In the genomic region with DNA sequence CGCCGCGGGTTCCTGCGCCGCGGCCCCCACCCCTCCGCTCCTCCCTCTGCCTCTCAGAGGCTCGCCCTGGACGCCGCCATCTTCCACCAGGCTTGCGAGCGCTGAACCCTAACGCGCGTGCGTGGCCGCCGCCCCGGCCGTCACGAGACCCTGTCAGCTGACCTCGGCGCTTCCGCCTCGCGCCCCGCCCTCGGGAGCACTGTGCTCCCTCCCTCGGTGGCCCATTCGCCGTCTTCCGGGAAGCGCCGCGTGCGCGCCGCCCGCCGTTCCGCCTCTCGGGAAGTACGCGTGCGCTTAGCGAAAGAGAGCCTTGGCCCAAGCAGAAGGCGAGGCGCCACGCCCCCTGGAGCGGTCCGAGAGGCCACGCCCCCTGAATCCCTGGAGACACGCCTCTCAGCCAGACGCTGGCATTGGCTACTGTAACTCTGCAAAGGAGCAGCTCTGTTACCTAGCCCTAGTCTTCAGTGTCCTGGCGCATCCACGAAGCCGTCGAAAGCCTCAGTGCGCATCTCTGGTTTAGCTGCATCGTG, we compare ENCODE assay signal across 8 mouse cellular contexts. TPM values are rescaled to one million over a fixed set of nuclear protein-coding genes. Genes with fewer than 3 reads are reported as not detected.
DNase-seq lines count a peak whose midpoint lies in the region; ATAC-seq and TF ChIP-seq lines count a peak whose summit lies in the region.

TSS of gene Dnajc13 (minus strand) at position 108 of the 530 bp plus-strand sequence.

- H3K36me3 ChIP-seq in heart, embryonic 12.5 days = 0 out of 2 replicates have a peak, but pooled peaks cover 2% of the 10 kb centered on the region
- H3K36me3 ChIP-seq in kidney, postnatal 0 days (ENCODE audit: insufficient read depth, low read length) = no peaks in the 10 kb centered on the region
- no peaks in the 10 kb centered on the region for H3K36me3 ChIP-seq in liver, embryonic 11.5 days (ENCODE audit: control insufficient read depth, insufficient read depth, low read length)
- H3K36me3 ChIP-seq in stomach, embryonic 14.5 days (ENCODE audit: control insufficient read depth, insufficient read depth, low read length) = no peaks in the 10 kb centered on the region

- H3K27ac ChIP-seq in heart, embryonic 12.5 days (ENCODE audit: poor library complexity, severe bottlenecking) = peak within 1 kb of the TSS; percentile 80
- H3K27ac ChIP-seq in kidney, postnatal 0 days = peak within 1 kb of the TSS; percentile 96
- H3K27ac ChIP-seq in liver, embryonic 11.5 days (ENCODE audit: low read depth, low read length) = peak within 1 kb of the TSS; percentile 72
- H3K27ac ChIP-seq in stomach, embryonic 14.5 days (ENCODE audit: low read length) = peak within 1 kb of the TSS; percentile 90

- TF ChIP-seq CTCF in kidney, postnatal 0 days (IDR thresholded peaks at IDR 0.05; ENCODE audit: low read depth) = 0 out of 2 replicates have a peak, but pooled peaks have one; percentile 19

- peaks cover 20% of the 10 kb centered on the region for H3K4me1 ChIP-seq in heart, embryonic 12.5 days (replicated peaks)
- H3K4me1 ChIP-seq in kidney, postnatal 0 days (replicated peaks; ENCODE audit: insufficient read depth, low read length) = 0 out of 2 replicates have a peak, but pooled peaks cover 10% of the 10 kb centered on the region
- peaks cover 9% of the 10 kb centered on the region for H3K4me1 ChIP-seq in liver, embryonic 11.5 days (replicated peaks; ENCODE audit: control insufficient read depth, insufficient read depth, low read length)
- peaks cover 10% of the 10 kb centered on the region; the same call in 1 of the 2 replicates for H3K4me1 ChIP-seq in stomach, embryonic 14.5 days (ENCODE audit: control insufficient read depth, insufficient read depth, low read length)

- peak; percentile 99 for DNase-seq in CD4-positive helper T cell, adult 2 months (ENCODE audit: low read depth, low spot score)
- peak; percentile 93 for DNase-seq in brain, embryonic 18.5 days (ENCODE audit: low read depth, low spot score)
- DNase-seq in kidney, postnatal 0 days (ENCODE audit: low spot score) = peak; percentile 98
- peak; percentile 98 for DNase-seq in liver, embryonic 11.5 days (ENCODE audit: low spot score)
- DNase-seq in naive thymus-derived CD4-positive, alpha-beta T cell, adult 2 months (ENCODE audit: low read depth) = peak; percentile 99

- no peaks in the 10 kb centered on the region for H3K27me3 ChIP-seq in heart, embryonic 12.5 days (replicated peaks)
- no peaks in the 10 kb centered on the region for H3K27me3 ChIP-seq in kidney, postnatal 0 days (ENCODE audit: insufficient read depth, low read length)
- H3K27me3 ChIP-seq in liver, embryonic 11.5 days (replicated peaks; ENCODE audit: control insufficient read depth, insufficient read depth, low read length) = no peaks in the 10 kb centered on the region
- no peaks in the 10 kb centered on the region for H3K27me3 ChIP-seq in stomach, embryonic 14.5 days (ENCODE audit: control insufficient read depth, insufficient read depth, low read length)

- under 1% methylated on average over 60 of the region's 60 CpGs for WGBS in heart, embryonic 12.5 days
- WGBS in kidney, postnatal 0 days = under 1% methylated on average over 60 of the region's 60 CpGs
- under 1% methylated on average over 54 of the region's 60 CpGs for WGBS in liver, embryonic 11.5 days
- WGBS in stomach, embryonic 14.5 days = under 1% methylated on average over 53 of the region's 60 CpGs

- peak within 1 kb of the TSS; percentile 84 for H3K9ac ChIP-seq in heart, embryonic 12.5 days
- H3K9ac ChIP-seq in kidney, postnatal 0 days (ENCODE audit: low read depth, low read length) = peak within 1 kb of the TSS; percentile 97
- peak within 1 kb of the TSS; percentile 87 for H3K9ac ChIP-seq in liver, embryonic 11.5 days (ENCODE audit: low read depth, low read length)
- H3K9ac ChIP-seq in stomach, embryonic 14.5 days (replicated peaks; ENCODE audit: low read depth, low read length) = peak within 1 kb of the TSS; percentile 88

- no peaks in the 10 kb centered on the region for H3K9me3 ChIP-seq in heart, embryonic 12.5 days (replicated peaks)
- no peaks in the 10 kb centered on the region for H3K9me3 ChIP-seq in kidney, postnatal 0 days (replicated peaks; ENCODE audit: low read length)
- no peaks in the 10 kb centered on the region for H3K9me3 ChIP-seq in liver, embryonic 11.5 days (ENCODE audit: control insufficient read depth, low read length)
- H3K9me3 ChIP-seq in stomach, embryonic 14.5 days (ENCODE audit: control insufficient read depth, low read depth, low read length) = no peaks in the 10 kb centered on the region

- peak; percentile 96 for ATAC-seq in erythroid progenitor cell, adult 5-6 weeks (replicated peaks; ENCODE audit: low FRiP score, poor library complexity, severe bottlenecking)
- peak; percentile 97 for ATAC-seq in heart, embryonic 12.5 days (ENCODE audit: insufficient number of reproducible peaks, low FRiP score)
- ATAC-seq in kidney, postnatal 0 days (replicated peaks; ENCODE audit: low FRiP score, low read depth) = peak; percentile 98
- ATAC-seq in liver, embryonic 11.5 days (replicated peaks; ENCODE audit: low FRiP score) = peak; percentile 96
- ATAC-seq in stomach, embryonic 14.5 days (ENCODE audit: insufficient number of reproducible peaks, insufficient read depth, low FRiP score, low read depth) = peak; percentile 98

- peak within 1 kb of the TSS; percentile 81 for H3K4me3 ChIP-seq in heart, embryonic 12.5 days
- peak within 1 kb of the TSS; percentile 98 for H3K4me3 ChIP-seq in kidney, postnatal 0 days (replicated peaks; ENCODE audit: low read depth, low read length)
- H3K4me3 ChIP-seq in liver, embryonic 11.5 days (ENCODE audit: low read depth, low read length) = peak within 1 kb of the TSS; percentile 95
- H3K4me3 ChIP-seq in stomach, embryonic 14.5 days (ENCODE audit: low read depth, low read length) = peak within 1 kb of the TSS; percentile 91

- peak within 1 kb of the TSS; percentile 95 for H3K4me2 ChIP-seq in heart, embryonic 12.5 days
- H3K4me2 ChIP-seq in kidney, postnatal 0 days (ENCODE audit: low read length) = peak within 1 kb of the TSS; percentile 65
- H3K4me2 ChIP-seq in liver, embryonic 11.5 days = peak within 1 kb of the TSS; percentile 75
- H3K4me2 ChIP-seq in stomach, embryonic 14.5 days (replicated peaks; ENCODE audit: low read depth, low read length) = peak within 1 kb of the TSS; percentile 78

RNA-seq across cellular contexts. Expression of gene Dnajc13, which starts in this region (rescaled TPM):
- total RNA-seq in erythroid progenitor cell, adult 5-6 weeks (2015; ENCODE audit: low replicate concordance) = 26.4 and 27.8 TPM in 2 replicates
- total RNA-seq in erythroid progenitor cell, adult 5-6 weeks (2017; ENCODE audit: low replicate concordance) = 13.4 and 25.8 TPM in 2 replicates
- polyA plus RNA-seq in heart, embryonic 12.5 days (2016; fragmentation: Nextera tagmentation; extraction: Ambion mirVana) = 23.1 and 24.4 TPM in 2 replicates
- 20.8 and 21.9 TPM in 2 replicates for polyA plus RNA-seq in kidney, postnatal 0 days (2015; fragmentation: Nextera tagmentation; extraction: Ambion mirVana)
- 20.6 and 22.6 TPM in 2 replicates for polyA plus RNA-seq in liver, embryonic 11.5 days (2014; fragmentation: Nextera tagmentation; extraction: Ambion mirVana)
- 26.1 and 37.7 TPM in 2 replicates for polyA plus RNA-seq in stomach, embryonic 14.5 days (2014; fragmentation: Nextera tagmentation; extraction: Ambion mirVana)

Comparison
In these comparisons a context has a peak if more than half of its experiments do, and no peak if none do; other contexts are left out.
1. Peak in every context shown above with its lines: DNase-seq, ATAC-seq, H3K4me3 ChIP-seq and H3K27ac ChIP-seq.